Mouse (Mus musculus) testis, adult 2 months (tissue): ENCODE results near the gene Pax8. TPM values are rescaled to one million over a fixed set of nuclear protein-coding genes. Genes with fewer than 3 reads are reported as not detected.

ENCODE experiments used
- H3K27ac ChIP-seq: fragments of 200-500 bp; 2 replicates; pipeline ENCODE4 v1.5.1; 2012; ENCODE audit warnings: low read depth, low read length; ENCODE audit not compliant: control insufficient read depth, insufficient read depth
- H3K27me3 ChIP-seq: fragments of 200-500 bp; 2 replicates; pipeline ENCODE4 v1.6.1; 2012; ENCODE audit warnings: mild to moderate bottlenecking, low read length, moderate library complexity; ENCODE audit not compliant: control insufficient read depth, insufficient read depth
- H3K36me3 ChIP-seq: fragments of 200-500 bp; 2 replicates; pipeline ENCODE4 v1.6.1; 2012; ENCODE audit warnings: mild to moderate bottlenecking, low read length; ENCODE audit not compliant: control insufficient read depth, insufficient read depth
- H3K4me1 ChIP-seq: fragments of 200-500 bp; 2 replicates; pipeline ENCODE4 v1.6.1; 2012; ENCODE audit warnings: low read length; ENCODE audit not compliant: control insufficient read depth, insufficient read depth
- H3K4me3 ChIP-seq: fragments of 200-500 bp; 2 replicates; pipeline ENCODE4 v1.5.1; 2012; ENCODE audit warnings: low read depth, mild to moderate bottlenecking, low read length, moderate library complexity, mixed read lengths; ENCODE audit not compliant: control insufficient read depth
- CTCF ChIP-seq: fragments of 200-500 bp; IDR thresholded peaks from 2 replicates; pipeline ENCODE4 v1.5.1; 2012; ENCODE audit warnings: low read depth, mild to moderate bottlenecking, inconsistent platforms, low read length, moderate library complexity; ENCODE audit not compliant: control insufficient read depth, insufficient read depth, insufficient replicate concordance
- POLR2A ChIP-seq: fragments of 200-500 bp; IDR thresholded peaks from 2 replicates; pipeline ENCODE4 v1.6.1; 2012; ENCODE audit warnings: low read depth, mild to moderate bottlenecking, inconsistent platforms, low read length, moderate library complexity; ENCODE audit not compliant: control insufficient read depth
- polyA plus RNA-seq: library from polyadenylated mRNA; depleted of rRNA; stranded (reverse); fragments of >200 nt; gene quantifications from 2 replicates; pipeline ENCODE4 v1.2.3, GENCODE M21; 2012

Pax8 gene
- polyA plus RNA-seq, 1 experiment: 0.12 TPM

GRCm38 (mm10) chr2:24474514-24475378 lies 653 bp downstream of the Pax8 start:
- H3K4me1 ChIP-seq: peaks cover 4% of the 10 kb centered on the region; the same call in 1 of the 2 replicates
- no peak overlapping the region; the same call in 1 of the 2 replicates for H3K4me3 ChIP-seq
- H3K27ac ChIP-seq: no peak overlapping the region
- no peaks in the 10 kb centered on the region; the same call in none of the 2 replicates for H3K27me3 ChIP-seq
- TF ChIP-seq POLR2A (no peak), CTCF (no peak)
- no peaks in the 10 kb centered on the region for H3K36me3 ChIP-seq

- Histone ChIP-seq H3K4me3 (no peak overlapping the region), H3K36me3 (no peaks in the 10 kb centered on the region), H3K27ac (no peak overlapping the region), H3K27me3 (no peaks in the 10 kb centered on the region; the same call in none of the 2 replicates), H3K4me1 (peaks cover 4% of the 10 kb centered on the region; the same call in 1 of the 2 replicates)
- TF ChIP-seq POLR2A (no peak), CTCF (no peak)
Observed at GRCm38 (mm10) chr2:24473641-24474511, 1.5 kb downstream of the Pax8 start.

GRCm38 (mm10) chr2:24472677-24473076 lies 2.7 kb downstream of the Pax8 start:
- Histone ChIP-seq H3K27ac (no peak overlapping the region), H3K36me3 (no peaks in the 10 kb centered on the region), H3K27me3 (no peaks in the 10 kb centered on the region; the same call in none of the 2 replicates), H3K4me3 (no peak overlapping the region), H3K4me1 (peaks cover 4% of the 10 kb centered on the region; the same call in 1 of the 2 replicates)
- no peak for TF ChIP-seq POLR2A
- no peak for TF ChIP-seq CTCF

GRCm38 (mm10) chr2:24472111-24472510 lies 3.3 kb downstream of the Pax8 start:
- H3K27me3 ChIP-seq: no peaks in the 10 kb centered on the region; the same call in none of the 2 replicates
- TF ChIP-seq POLR2A: no peak
- no peak for TF ChIP-seq CTCF
- peaks cover 4% of the 10 kb centered on the region; the same call in 1 of the 2 replicates for H3K4me1 ChIP-seq

GRCm38 (mm10) chr2:24469102-24469501 lies 6.3 kb downstream of the Pax8 start:
- peaks cover 2% of the 10 kb centered on the region; the same call in 1 of the 2 replicates for H3K4me1 ChIP-seq
- H3K27ac ChIP-seq: no peak overlapping the region
- H3K36me3 ChIP-seq: no peaks in the 10 kb centered on the region
- no peak for TF ChIP-seq CTCF
- H3K27me3 ChIP-seq: no peaks in the 10 kb centered on the region; the same call in none of the 2 replicates
- no peak overlapping the region for H3K4me3 ChIP-seq

More at GRCm38 (mm10) chr2:24472111-24472510, 3.3 kb downstream of the Pax8 start:
- no peaks in the 10 kb centered on the region for H3K36me3 ChIP-seq
- no peak overlapping the region for H3K4me3 ChIP-seq
- H3K27ac ChIP-seq: no peak overlapping the region

GRCm38 (mm10) chr2:24468430-24468829 lies 7.0 kb downstream of the Pax8 start:
- Histone ChIP-seq H3K27me3 (no peaks in the 10 kb centered on the region; the same call in 1 of the 2 replicates), H3K4me3 (no peak overlapping the region), H3K27ac (no peak overlapping the region), H3K4me1 (0 out of 2 replicates have a peak, but pooled peaks cover under 1% of the 10 kb centered on the region), H3K36me3 (no peaks in the 10 kb centered on the region)
- TF ChIP-seq POLR2A (no peak), CTCF (no peak)
